Mouse (Mus musculus) brain, adult 2 months (tissue): ENCODE data around the gene Runx3.

Source experiments
- DNase-seq: peaks from one replicate; pipeline ENCODE4 v3.0.0; 2011; ENCODE audit warnings: low read depth, low spot score

The Runx3 gene

GRCm38 (mm10) chr4:135120342-135121100 lies at the start of gene Runx3:
Runx3 (plus strand) TSS chr4:135120652.
- DNase-seq: no peak

DNA sequence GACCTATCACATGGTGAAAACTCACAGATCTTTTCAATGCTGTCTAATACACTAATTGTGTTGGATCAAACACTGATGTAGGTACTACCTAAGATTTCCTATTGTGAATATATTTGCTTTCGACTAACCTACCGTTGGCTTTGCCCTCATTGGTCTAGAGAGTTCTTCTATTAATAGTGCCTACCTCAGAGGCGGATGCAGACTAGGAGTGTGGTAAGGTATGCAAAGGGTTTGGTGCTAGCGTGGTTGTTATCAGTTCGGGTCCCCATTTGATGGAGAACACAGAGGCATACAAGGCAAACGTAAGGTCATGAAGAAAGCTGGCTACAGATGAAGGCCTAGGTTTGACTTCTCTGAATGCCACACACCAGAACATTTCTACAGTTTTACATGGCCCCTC lies 47.8 kb upstream of the Runx3 start:
- no peak for DNase-seq

- no peak for DNase-seq
Measured at GRCm38 (mm10) chr4:135073523-135073922, 46.9 kb upstream of the Runx3 start.

DNA sequence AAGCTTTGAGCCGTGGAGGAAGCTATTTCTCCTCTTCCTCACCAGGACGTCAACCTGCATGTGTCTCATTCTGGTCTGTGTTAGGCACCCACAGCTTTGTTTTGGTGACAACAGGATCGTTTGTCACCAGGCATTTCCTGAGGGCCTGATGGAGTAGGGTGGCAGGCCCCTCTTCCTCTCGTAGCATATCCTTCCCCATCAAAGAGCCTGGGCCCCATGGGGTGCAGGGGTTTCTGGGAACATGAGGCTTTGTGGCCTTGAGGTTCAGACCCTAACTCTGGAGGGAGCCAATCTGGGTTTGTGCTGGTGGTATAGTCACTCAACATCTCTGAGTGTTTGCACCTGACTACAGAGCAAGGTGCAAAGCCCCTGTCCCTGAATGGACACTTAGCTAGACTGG lies 45.8 kb upstream of the Runx3 start:
- no peak for DNase-seq

- no peak for DNase-seq
Measured at GRCm38 (mm10) chr4:135075360-135075759, 45.1 kb upstream of the Runx3 start.

GRCm38 (mm10) chr4:135076611-135077010 lies 43.8 kb upstream of the Runx3 start:
- DNase-seq: no peak

- no peak for DNase-seq
Measured at GRCm38 (mm10) chr4:135077196-135077595, 43.3 kb upstream of the Runx3 start.

DNA sequence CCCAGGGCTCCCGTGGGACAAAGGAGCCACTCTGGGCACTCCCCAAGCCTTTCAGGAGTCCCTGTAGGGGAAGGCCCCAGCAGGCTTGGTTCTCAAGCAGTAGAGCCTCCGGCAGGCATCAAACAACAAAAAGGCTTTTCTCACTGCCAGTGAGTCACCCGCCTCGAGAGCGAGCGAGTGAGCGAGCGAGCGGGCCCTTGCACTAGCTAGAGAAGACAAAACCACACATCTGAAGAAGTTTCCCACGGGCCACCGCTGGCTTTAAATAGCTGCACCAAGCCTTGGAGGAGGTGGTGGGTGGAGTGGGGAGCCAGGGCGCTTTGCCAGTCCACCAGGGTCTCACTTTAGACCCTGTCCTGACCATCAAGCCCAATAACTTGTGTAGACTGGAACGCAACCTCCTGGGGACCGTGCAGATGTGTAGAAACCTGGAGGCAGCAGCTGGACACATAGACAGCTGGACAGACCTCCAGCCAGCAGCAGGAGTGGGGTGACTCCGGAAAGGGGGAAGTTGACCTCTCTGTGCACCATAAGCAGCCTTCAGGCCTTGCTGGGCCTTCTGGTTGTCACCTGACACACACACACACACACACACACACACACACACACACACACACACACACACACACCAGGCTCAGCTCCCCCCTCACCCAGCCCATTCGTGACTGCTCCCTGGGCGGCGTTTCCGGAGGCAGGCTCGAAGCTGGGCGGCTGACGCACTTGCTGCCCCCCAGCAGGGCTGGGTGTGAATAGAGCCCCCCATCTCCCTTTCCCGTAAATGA lies 40.4 kb upstream of the Runx3 start:
- DNase-seq: peak; percentile 28

DNA sequence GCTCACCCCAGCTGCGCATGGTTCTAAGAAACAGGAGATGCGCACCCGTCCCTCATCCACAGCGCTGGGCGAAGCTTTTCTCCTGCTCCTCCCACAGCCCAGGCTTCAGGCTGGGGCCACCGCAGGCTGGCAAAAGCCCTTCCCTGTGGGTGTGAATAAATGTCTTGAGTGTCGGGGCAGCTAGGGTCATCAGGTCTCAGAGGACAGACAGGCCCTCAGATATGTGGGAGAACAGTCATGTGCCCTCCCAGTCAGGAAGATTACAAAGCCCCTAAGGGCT lies 39.9 kb upstream of the Runx3 start:
- DNase-seq: no peak

DNA sequence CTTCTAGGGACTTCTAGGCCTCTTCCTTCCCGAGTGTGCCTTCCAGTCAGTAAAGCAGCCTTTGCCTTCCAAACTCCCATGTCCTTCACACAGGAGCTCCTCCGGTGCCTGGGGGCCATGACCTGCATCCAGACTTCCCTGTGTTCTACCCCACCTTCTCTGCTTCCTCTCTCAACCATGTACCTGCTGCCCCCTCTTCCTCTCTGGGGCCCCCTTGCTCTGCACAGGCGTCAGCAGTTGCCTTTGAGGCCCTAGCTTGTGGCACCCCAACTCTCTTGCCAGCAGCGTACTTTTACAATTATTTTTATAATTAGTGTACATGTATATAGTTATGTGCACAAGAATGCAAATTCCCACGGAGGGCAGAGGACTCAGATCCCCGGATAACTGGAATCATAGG lies 37.4 kb upstream of the Runx3 start:
- DNase-seq: no peak

GRCm38 (mm10) chr4:135085077-135085853 lies 35.2 kb upstream of the Runx3 start:
- no peak for DNase-seq

GRCm38 (mm10) chr4:135090613-135091012 lies 29.8 kb upstream of the Runx3 start:
- DNase-seq: no peak

- no peak for DNase-seq
Measured at GRCm38 (mm10) chr4:135092871-135093270, 27.6 kb upstream of the Runx3 start.

DNA sequence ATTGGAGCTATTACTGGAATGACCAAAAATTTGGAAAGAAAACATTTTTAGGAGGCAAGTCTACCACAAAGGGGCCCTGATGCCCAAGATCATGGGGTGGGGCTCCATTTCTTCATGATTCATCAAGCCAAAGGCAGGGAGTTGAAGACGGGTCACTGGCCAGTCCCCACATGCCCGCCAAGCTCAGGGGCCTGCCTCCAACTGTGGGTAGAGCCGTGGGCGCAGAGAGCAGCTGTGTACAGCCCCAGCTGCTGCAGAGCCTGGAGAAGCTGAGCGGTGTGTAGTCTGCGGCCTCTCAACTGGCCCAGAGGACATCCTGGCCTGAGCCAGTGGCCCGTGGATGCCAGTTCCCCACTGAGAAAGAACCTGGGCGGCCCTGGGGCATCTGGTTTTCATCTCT lies 24.8 kb upstream of the Runx3 start:
- DNase-seq: no peak

GRCm38 (mm10) chr4:135097910-135098891 lies 22.3 kb upstream of the Runx3 start:
- no peak for DNase-seq

DNA sequence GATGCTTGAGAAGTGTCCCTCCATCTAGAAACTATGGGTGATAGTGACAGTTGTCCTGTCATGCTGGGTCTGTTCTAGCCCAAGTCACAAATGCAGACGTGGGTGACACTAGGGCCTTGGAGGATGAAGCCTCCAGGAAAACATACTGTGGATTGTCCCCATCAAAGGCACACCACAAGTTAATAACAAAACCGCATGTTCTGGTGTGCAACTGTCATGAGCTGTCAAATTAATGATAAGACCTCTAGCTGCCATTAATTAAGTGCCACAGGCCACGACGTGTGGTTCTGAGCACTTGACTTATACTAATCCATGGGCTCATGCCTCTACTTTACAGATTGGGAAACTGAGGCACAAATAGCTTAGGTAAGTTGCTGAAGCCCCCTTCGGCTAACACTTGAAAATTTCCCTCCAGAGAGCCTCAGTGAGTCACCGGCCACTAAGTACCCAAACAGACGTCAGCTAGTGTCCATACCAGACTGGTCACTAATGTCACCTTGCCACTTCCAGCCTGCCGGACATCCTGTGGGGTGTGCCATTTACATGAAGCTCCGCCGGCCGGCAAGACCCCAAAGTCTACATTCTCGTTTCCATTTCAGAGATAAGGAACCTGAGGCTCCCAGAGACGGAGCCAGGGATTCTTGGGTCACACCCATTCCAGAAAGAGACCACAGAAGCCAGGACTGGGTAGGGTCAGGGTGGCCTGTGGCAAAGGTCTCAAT lies 18.3 kb upstream of the Runx3 start:
- DNase-seq: no peak

DNA sequence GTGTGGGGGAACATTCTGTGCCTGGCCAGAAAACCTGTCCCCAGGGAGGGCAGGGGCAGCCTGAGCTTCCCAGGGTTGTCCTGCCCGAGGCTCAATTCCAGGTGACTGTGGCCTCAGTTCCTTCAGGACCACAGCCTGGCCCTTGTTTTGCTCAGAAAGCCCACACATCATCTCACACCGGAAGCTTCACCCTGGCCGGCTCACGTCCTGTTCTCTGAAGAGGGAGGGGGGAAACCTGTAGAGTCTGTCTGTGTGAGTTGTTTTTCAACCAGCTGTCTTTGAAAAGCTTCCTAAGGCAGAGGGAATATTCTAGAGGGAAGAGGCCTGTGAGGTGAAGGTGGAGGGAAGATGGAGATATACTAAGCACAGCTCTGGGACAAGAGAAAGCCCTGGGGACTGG lies 17.7 kb upstream of the Runx3 start:
- no peak for DNase-seq

DNA sequence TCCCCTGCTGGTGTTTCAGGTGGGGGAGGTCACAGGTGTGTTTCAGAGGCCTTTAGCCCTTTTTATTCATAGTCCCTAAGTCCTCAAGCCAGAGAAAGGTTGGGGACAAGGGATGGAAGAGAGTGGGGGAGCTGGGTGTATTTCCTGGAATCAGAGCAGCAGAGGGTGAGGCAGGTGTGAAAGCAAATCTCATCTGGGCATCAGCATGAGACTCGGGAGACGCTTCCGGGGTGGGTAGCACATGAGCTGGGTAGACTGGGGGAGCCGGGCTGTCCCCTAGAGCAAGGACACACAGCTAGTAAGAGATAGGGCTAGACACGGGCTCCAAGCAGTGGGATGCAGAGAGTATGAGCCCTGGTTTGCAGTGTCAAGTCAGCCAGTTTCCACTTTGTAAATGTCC lies 16.7 kb upstream of the Runx3 start:
- no peak for DNase-seq

- no peak for DNase-seq
Measured at GRCm38 (mm10) chr4:135106968-135107367, 13.5 kb upstream of the Runx3 start.

DNA sequence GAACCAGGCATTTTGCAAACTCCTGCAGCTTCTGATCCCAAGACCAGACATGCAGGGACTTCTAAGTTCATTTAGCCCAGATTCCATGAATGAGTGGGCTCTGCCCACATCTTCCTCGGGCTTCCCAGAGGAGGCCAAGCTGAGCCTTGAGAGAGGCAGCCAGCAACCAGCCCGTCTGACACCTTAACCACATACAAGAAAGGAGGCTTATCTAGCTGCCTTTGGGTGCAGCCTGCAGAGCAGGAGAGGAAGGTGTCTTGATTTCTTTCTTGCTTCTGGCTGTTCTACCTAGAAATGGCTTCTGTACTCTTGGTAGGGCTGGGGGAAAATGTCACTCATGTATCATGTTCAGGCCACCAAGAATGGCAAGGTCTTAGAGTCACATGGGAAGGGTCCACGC lies 11.8 kb upstream of the Runx3 start:
- DNase-seq: no peak

DNA sequence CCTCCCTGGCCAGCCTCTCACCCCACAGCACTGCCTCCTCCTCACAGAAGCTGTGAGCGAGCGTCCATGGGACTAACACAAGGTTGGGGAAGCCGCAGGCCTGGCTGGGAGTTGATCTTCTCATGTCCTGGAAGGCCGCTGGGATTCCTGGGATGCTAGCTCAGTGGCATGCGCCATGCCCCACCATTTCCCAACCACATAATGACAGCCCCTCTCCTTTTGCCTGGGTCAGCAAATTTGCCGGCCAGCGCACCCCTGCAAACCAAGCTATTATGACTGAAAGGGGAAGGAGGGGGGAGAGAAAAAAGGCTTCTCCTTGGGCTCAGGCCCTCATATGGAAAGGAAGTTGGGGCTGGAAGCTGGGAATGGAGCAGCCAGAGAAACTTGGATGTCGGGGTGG lies 6.8 kb upstream of the Runx3 start:
- no peak for DNase-seq
